Mouse (Mus musculus) Patski (cell line): ENCODE measurements around the gene T2. TPM values are rescaled to one million over a fixed set of nuclear protein-coding genes. Genes with fewer than 3 reads are reported as not detected.

Experiments
- ATAC-seq: fragments of 100-300 bp; one replicate; pipeline ENCODE4 v1.8.0; 2021
- CTCF ChIA-PET: fragments of 350-600 bp; sonication (Branson Sonifier 250); formaldehyde crosslinking; loops from one replicate; lab custom pipeline; 2022; ENCODE audit warnings: inconsistent platforms; lab: Charles Lee
- POLR2A ChIA-PET: fragments of 350-600 bp; sonication (Branson Sonifier 250); formaldehyde crosslinking; loops from one replicate; lab custom pipeline; 2022; ENCODE audit warnings: antibody characterized with exemption, inconsistent platforms; lab: Charles Lee
- DNase-seq: peaks from one replicate; pipeline ENCODE4 v3.0.0-alpha.2; 2011; ENCODE audit warnings: low read depth, low spot score
- H3K27me3 ChIP-seq: fragments of 371-371 bp; one replicate; pipeline ENCODE4 v1.5.1; 2021
- CTCF ChIP-seq: fragments of 100-300 bp; IDR thresholded peaks from one replicate; pipeline ENCODE4 v1.5.1; 2021
- in situ Hi-C: fragments of 300-500 bp; cut with MboI; formaldehyde crosslinking; loops from 3 replicates; pipeline ENCODE4 v1.11.1; 2018; ENCODE audit warnings: low pct_unique_long_range_greater_than_20kb, mixed read lengths
- polyA plus RNA-seq: library from polyadenylated mRNA; unstranded; gene quantifications from one replicate; pipeline ENCODE4 v1.2.3, GENCODE M21; 2021

The T2 gene
- polyA plus RNA-seq, 1 experiment from 2014 or later, result 0.05 TPM

GRCm38 (mm10) chr17:8468716-8469344 lies 113.0 kb downstream of the T2 start:
- ATAC-seq, result peak; percentile 54
- TF ChIP-seq CTCF, result peak; percentile 88
- peaks cover 64% of the 10 kb centered on the region for H3K27me3 ChIP-seq
- POLR2A ChIA-PET, result no interaction called here
- CTCF ChIA-PET, result interaction anchor here (0.6 to 4.0 kb wide), 9 partner anchors 9 to 125 kb away, joined by 3 to 37 read pairs (median 4); no protein-coding TSS in a partner anchor
- in situ Hi-C loops, result loop anchor here (5.0 kb wide), 2 partner anchors 53 to 123 kb away; no protein-coding TSS in a partner anchor
- no peak for DNase-seq

Other genes with a start within 250 kb of the T2 start
- gene Gm49673, start 208.2 kb upstream of the T2 start, polyA plus RNA-seq, result 0.18 TPM
- gene Rnaset2a, start 207.9 kb upstream of the T2 start, polyA plus RNA-seq, result 36.5 TPM
- 33.1 TPM for gene Fgfr1op, start 190.5 kb upstream of the T2 start, polyA plus RNA-seq
- not detected for gene Ccr6, start 119.9 kb upstream of the T2 start, polyA plus RNA-seq
- 168 TPM for gene Mpc1, start 73.1 kb upstream of the T2 start, polyA plus RNA-seq
- gene Sft2d1, start 44.9 kb upstream of the T2 start, polyA plus RNA-seq, result 61.2 TPM
- 0.19 TPM for gene Prr18, start 18.5 kb upstream of the T2 start, polyA plus RNA-seq
- not detected for gene T, start 78.4 kb downstream of the T2 start, polyA plus RNA-seq
- 7.7 TPM for gene Pde10a, start 169.4 kb downstream of the T2 start, polyA plus RNA-seq
- 0.15 TPM for gene Gm17087, start 211.0 kb downstream of the T2 start, polyA plus RNA-seq